Mouse (Mus musculus) colon, adult 2 months (tissue): ENCODE data around the gene Ssxb5. TPM values are rescaled to one million over a fixed set of nuclear protein-coding genes. Genes with fewer than 3 reads are reported as not detected.

ENCODE experiments used
- polyA plus RNA-seq: library from polyadenylated mRNA; depleted of rRNA; stranded (reverse); fragments of >200 nt; gene quantifications from 2 replicates; pipeline ENCODE4 v1.2.3, GENCODE M21; 2012; rRNA removed

The Ssxb5 gene
- not detected in 2 replicates for polyA plus RNA-seq

GRCm38 (mm10) chrX:8803391-8803790 is at the start of gene Ssxb5:
TSS of gene Ssxb5 (plus strand) at chrX:8803691.

GRCm38 (mm10) chrX:8843694-8844093 is 40.2 kb downstream of the Ssxb5 start, which contains the start of gene Gm6592:
TSS of gene Gm6592 (plus strand) at chrX:8843994.

Other genes with a start within 250 kb of the Ssxb5 start
- gene Ssxb3, start 211.9 kb upstream of the Ssxb5 start, polyA plus RNA-seq: not detected in 2 replicates
- gene Ssxb8, start 112.8 kb upstream of the Ssxb5 start, polyA plus RNA-seq: not detected in 2 replicates
- not detected in 2 replicates for gene Ssx9, start 55.3 kb upstream of the Ssxb5 start, polyA plus RNA-seq
- gene Gm6592, start 40.3 kb downstream of the Ssxb5 start, polyA plus RNA-seq: not detected in 2 replicates
- not detected in 2 replicates for gene Gm5751, start 70.6 kb downstream of the Ssxb5 start, polyA plus RNA-seq
- gene B630019K06Rik, start 88.7 kb downstream of the Ssxb5 start, polyA plus RNA-seq: 2.8 TPM in 2 replicates
- not detected in 2 replicates for gene Fthl17b, start 159.3 kb downstream of the Ssxb5 start, polyA plus RNA-seq
- gene Fthl17c, start 172.9 kb downstream of the Ssxb5 start, polyA plus RNA-seq: not detected in 2 replicates
- not detected in 2 replicates for gene Fthl17d, start 183.1 kb downstream of the Ssxb5 start, polyA plus RNA-seq
- gene Fthl17e, start 229.8 kb downstream of the Ssxb5 start, polyA plus RNA-seq: not detected in 2 replicates